Mouse (Mus musculus): ENCODE measurements at regions not wholly inside any gene's neighbourhood (a gene's known extent, or its start where the extent isn't known, plus 50 kb on each side); places are given as distances from the start of the nearest gene placed in this dataset.

GRCm38 (mm10) chr2:137954830-137955229, 301.5 kb upstream of the Btbd3 start:
- TF ChIP-seq CTCF (IDR thresholded peaks at IDR 0.05; ENCODE audit: low read depth): no peak
- TF ChIP-seq EP300 (optimal IDR thresholded peaks at IDR 0.05): no peak

All from stomach, postnatal 0 days (tissue).